Comparison of ENCODE assay signal across 11 mouse cellular contexts in the genomic region with DNA sequence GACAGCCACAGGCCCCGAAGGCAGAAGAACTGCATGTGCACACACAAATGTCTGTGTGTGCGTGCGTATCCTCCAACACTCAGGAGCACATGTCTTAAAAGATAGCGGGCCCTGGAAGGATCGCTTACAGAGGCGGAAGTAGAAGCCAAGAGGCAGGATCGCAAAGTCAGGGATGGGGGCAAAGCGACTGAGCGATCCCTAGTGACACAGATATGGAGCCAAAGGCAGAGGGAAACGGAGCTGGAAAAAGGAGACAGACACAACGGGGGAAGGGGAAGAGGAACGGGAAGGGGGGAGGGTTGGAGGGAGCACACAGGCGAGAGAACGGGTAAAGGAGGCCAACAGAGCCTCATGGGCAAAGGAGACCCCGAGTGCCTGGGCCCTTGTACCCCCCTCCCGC.
DNase-seq lines count a peak whose midpoint lies in the region; ATAC-seq and TF ChIP-seq lines count a peak whose summit lies in the region.
"Had no signal": no experiment of that assay in that cellular context is flagged by ENCODE, and none has a peak within 500 bp of the region (broad histone marks: within the 10 kb centered on the region; RNA-seq: fewer than 3 reads in every experiment).

No protein-coding gene starts in this region.

- TF ChIP-seq POLR2A in kidney, adult 2 months (IDR thresholded peaks at IDR 0.05; ENCODE audit: low read depth, low read length): no peak

- no peak for DNase-seq in kidney, adult 2 months
- DNase-seq in embryonic facial prominence, embryonic 10.5 days (ENCODE audit: low spot score): peak; percentile 30
- peak; percentile 56 for DNase-seq in neural tube, embryonic 10.5 days (ENCODE audit: extremely low spot score, low spot score)
- DNase-seq in cerebellum, postnatal 4 days (ENCODE audit: low spot score in 2 of 2): no peak
- no peak for DNase-seq in layer of hippocampus, adult 8-10 months (ENCODE audit: low spot score in 2 of 2)
- DNase-seq: adrenal gland, postnatal 25 days; kidney, adult 11 months had no signal

- no peaks in the 10 kb centered on the region for H3K9me3 ChIP-seq in kidney, embryonic 14.5 days (ENCODE audit: control insufficient read depth, low read length)
- no peaks in the 10 kb centered on the region for H3K9me3 ChIP-seq in embryonic facial prominence, embryonic 10.5 days
- no peaks in the 10 kb centered on the region for H3K9me3 ChIP-seq in hindbrain, embryonic 16.5 days (ENCODE audit: control insufficient read depth, low read length)

- peak overlapping the region; percentile 44 for H3K4me2 ChIP-seq in kidney, embryonic 14.5 days (replicated peaks; ENCODE audit: low read depth, low read length)
- peak overlapping the region; percentile 60 for H3K4me2 ChIP-seq in hindbrain, embryonic 16.5 days (ENCODE audit: low read length)

- no peak overlapping the region for H3K9ac ChIP-seq in kidney, embryonic 14.5 days (ENCODE audit: low read depth, low read length)
- H3K9ac ChIP-seq in hindbrain, embryonic 16.5 days (ENCODE audit: low read depth, low read length): peak overlapping the region; percentile 70

- no peak for ATAC-seq in kidney, embryonic 14.5 days (ENCODE audit: low FRiP score, low TSS enrichment)
- no peak for ATAC-seq in hindbrain, embryonic 16.5 days
- ATAC-seq in CD4-positive, CD25-positive, alpha-beta regulatory T cell, adult 4 months: no peak

- no peaks in the 10 kb centered on the region for H3K36me3 ChIP-seq in kidney, embryonic 14.5 days (ENCODE audit: control insufficient read depth, insufficient read depth, low read length)
- no peaks in the 10 kb centered on the region for H3K36me3 ChIP-seq in kidney, adult 2 months (ENCODE audit: control insufficient read depth, insufficient read depth, low read length)
- no peaks in the 10 kb centered on the region for H3K36me3 ChIP-seq in embryonic facial prominence, embryonic 10.5 days (replicated peaks)
- no peaks in the 10 kb centered on the region for H3K36me3 ChIP-seq in hindbrain, embryonic 16.5 days (ENCODE audit: control insufficient read depth, insufficient read depth, low read length)

- TF ChIP-seq CTCF in kidney, adult 2 months (conservative IDR thresholded peaks at IDR 0.05; ENCODE audit: insufficient read depth, insufficient read length, low read depth, low read length): no peak

- 0 out of 2 replicates have a peak, but pooled peaks cover 8% of the 10 kb centered on the region for H3K4me1 ChIP-seq in kidney, embryonic 14.5 days (ENCODE audit: control insufficient read depth, insufficient read depth, low read length)
- H3K4me1 ChIP-seq in kidney, adult 2 months (ENCODE audit: control insufficient read depth, insufficient read depth, low read length): no peaks in the 10 kb centered on the region
- H3K4me1 ChIP-seq in embryonic facial prominence, embryonic 10.5 days: peaks cover 36% of the 10 kb centered on the region
- H3K4me1 ChIP-seq in hindbrain, embryonic 16.5 days (ENCODE audit: control insufficient read depth, insufficient read depth, low read depth, low read length): peaks cover 21% of the 10 kb centered on the region

- WGBS in kidney, embryonic 14.5 days: 3% methylated on average over 15 of the region's 16 CpGs
- WGBS in kidney, adult 2 months: 4% methylated on average over 16 of the region's 16 CpGs
- WGBS in embryonic facial prominence, embryonic 10.5 days: 2% methylated on average over 16 of the region's 16 CpGs
- 3% methylated on average over 16 of the region's 16 CpGs for WGBS in hindbrain, embryonic 16.5 days

- peaks cover 57% of the 10 kb centered on the region for H3K27me3 ChIP-seq in kidney, embryonic 14.5 days (ENCODE audit: control insufficient read depth, insufficient read depth, low read length)
- H3K27me3 ChIP-seq in kidney, adult 2 months (replicated peaks; ENCODE audit: control insufficient read depth, insufficient read depth, low read length): no peaks in the 10 kb centered on the region
- peaks cover 99% of the 10 kb centered on the region for H3K27me3 ChIP-seq in embryonic facial prominence, embryonic 10.5 days (replicated peaks; ENCODE audit: low read depth, poor library complexity, severe bottlenecking)
- peaks cover 19% of the 10 kb centered on the region for H3K27me3 ChIP-seq in hindbrain, embryonic 16.5 days (replicated peaks; ENCODE audit: control insufficient read depth, insufficient read depth, low read length)

- H3K4me3 ChIP-seq in kidney, embryonic 14.5 days (ENCODE audit: low read length): peak overlapping the region; percentile 31; the same call in 1 of the 2 replicates
- no peak overlapping the region for H3K4me3 ChIP-seq in kidney, adult 2 months (ENCODE audit: insufficient read depth, low read depth, low read length)
- H3K4me3 ChIP-seq in embryonic facial prominence, embryonic 10.5 days: peak overlapping the region; percentile 54
- peak overlapping the region; percentile 32 for H3K4me3 ChIP-seq in hindbrain, embryonic 16.5 days (ENCODE audit: low read length)
- H3K4me3 ChIP-seq: erythroblast, embryonic 14.5 days had no signal

- H3K27ac ChIP-seq in kidney, embryonic 14.5 days (ENCODE audit: low read depth, low read length): no peak overlapping the region
- no peak overlapping the region for H3K27ac ChIP-seq in kidney, adult 2 months (ENCODE audit: insufficient read depth, low read depth, low read length)
- H3K27ac ChIP-seq in embryonic facial prominence, embryonic 10.5 days (replicated peaks): peak overlapping the region; percentile 77; the same call in 1 of the 2 replicates
- peak overlapping the region; percentile 48 for H3K27ac ChIP-seq in hindbrain, embryonic 16.5 days (ENCODE audit: low read depth, low read length)

Comparison
In these comparisons a context has a peak if more than half of its experiments do, and no peak if none do; other contexts are left out.
1. H3K27ac ChIP-seq: peak in embryonic facial prominence, embryonic 10.5 days (single experiment) and hindbrain, embryonic 16.5 days (single experiment); none in kidney, embryonic 14.5 days (single experiment) and kidney, adult 2 months (single experiment).
2. DNase-seq: peak in embryonic facial prominence, embryonic 10.5 days (single experiment) and neural tube, embryonic 10.5 days (single experiment); none in kidney, adult 2 months (single experiment), cerebellum, postnatal 4 days (0 of 2) and layer of hippocampus, adult 8-10 months (0 of 2).